Mouse (Mus musculus): ENCODE measurements around the gene Rnf19b. TPM values are rescaled to one million over a fixed set of nuclear protein-coding genes. Genes with fewer than 3 reads are reported as not detected.

The Rnf19b gene
- total RNA-seq, 1 experiment, result 66.7 TPM

GRCm38 (mm10) chr4:129120520-129121445 is 62.7 kb downstream of the Rnf19b start:
- in situ Hi-C loops (cut with MboI; ENCODE audit: low sequenced_read_pairs in 2 of 2, unreplicated experiment in 2 of 2), result no loop called here
- TF ChIP-seq CHD2 (IDR thresholded peaks at IDR 0.05; ENCODE audit: low read depth, low read length) (no peak), ZNF384 (IDR thresholded peaks at IDR 0.05; ENCODE audit: low read depth, low read length) (no peak), HCFC1 (IDR thresholded peaks at IDR 0.05; ENCODE audit: borderline replicate concordance, insufficient read depth, low read length) (no peak), ZC3H11A (IDR thresholded peaks at IDR 0.05; ENCODE audit: borderline replicate concordance, low read depth, low read length) (no peak), MAFK (IDR thresholded peaks at IDR 0.05; ENCODE audit: insufficient read depth, low read depth, low read length) (no peak)
- Histone ChIP-seq H3K27ac (ENCODE audit: insufficient read depth, low read depth, low read length, poor library complexity, severe bottlenecking) (no peak overlapping the region), H3K36me3 (ENCODE audit: control insufficient read depth, insufficient read depth, low read length, poor library complexity, severe bottlenecking) (no peaks in the 10 kb centered on the region), H3K4me3 (ENCODE audit: insufficient read depth in 1 of 2, low read depth in 1 of 2, low read length in 2 of 2, poor library complexity in 1 of 2, severe bottlenecking in 1 of 2) (peak overlapping the region; percentile 64 to 65), H3K9me3 (ENCODE audit: control insufficient read depth, insufficient read depth, low read depth, low read length) (no peaks in the 10 kb centered on the region), H3K4me1 (ENCODE audit: control insufficient read depth in 2 of 2, insufficient read depth in 2 of 2, low read length in 2 of 2, poor library complexity in 1 of 2) (peaks cover 0 to 17% of the 10 kb centered on the region in 2 experiments; a peak in 2 of 4 replicates), H3K9ac (ENCODE audit: insufficient read depth, low read depth, low read length, poor library complexity, severe bottlenecking) (no peak overlapping the region; the same call in 1 of the 2 replicates)
- peak; percentile 75 for DNase-seq (ENCODE audit: low read depth, low spot score)

- DNase-seq (ENCODE audit: low read depth, low spot score), result no peak
- H3K4me1 ChIP-seq (ENCODE audit: control insufficient read depth in 2 of 2, insufficient read depth in 2 of 2, low read length in 2 of 2, poor library complexity in 1 of 2), result peaks cover 0 to 22% of the 10 kb centered on the region in 2 experiments; a peak in 2 of 4 replicates
- TF ChIP-seq HCFC1 (IDR thresholded peaks at IDR 0.05; ENCODE audit: borderline replicate concordance, insufficient read depth, low read length), result no peak
- TF ChIP-seq ZC3H11A (IDR thresholded peaks at IDR 0.05; ENCODE audit: borderline replicate concordance, low read depth, low read length), result no peak
- TF ChIP-seq CHD2 (IDR thresholded peaks at IDR 0.05; ENCODE audit: low read depth, low read length), result no peak
- TF ChIP-seq MAFK (IDR thresholded peaks at IDR 0.05; ENCODE audit: insufficient read depth, low read depth, low read length), result no peak
- no peak for TF ChIP-seq ZNF384 (IDR thresholded peaks at IDR 0.05; ENCODE audit: low read depth, low read length)
- peak within 1 kb of the TSS; percentile 64 to 65 for H3K4me3 ChIP-seq (ENCODE audit: insufficient read depth in 1 of 2, low read depth in 1 of 2, low read length in 2 of 2, poor library complexity in 1 of 2, severe bottlenecking in 1 of 2)
- H3K27ac ChIP-seq (ENCODE audit: insufficient read depth, low read depth, low read length, poor library complexity, severe bottlenecking), result no peak within 1 kb of the TSS
- in situ Hi-C loops (cut with MboI; ENCODE audit: low sequenced_read_pairs in 2 of 2, unreplicated experiment in 2 of 2), result no loop called here
- H3K9ac ChIP-seq (ENCODE audit: insufficient read depth, low read depth, low read length, poor library complexity, severe bottlenecking), result no peak within 1 kb of the TSS; the same call in 1 of the 2 replicates
- no peaks in the 10 kb centered on the region for H3K9me3 ChIP-seq (ENCODE audit: control insufficient read depth, insufficient read depth, low read depth, low read length)
- no peaks in the 10 kb centered on the region for H3K36me3 ChIP-seq (ENCODE audit: control insufficient read depth, insufficient read depth, low read length, poor library complexity, severe bottlenecking)
Observed at GRCm38 (mm10) chr4:129121569-129122086, 63.6 kb downstream of the Rnf19b start, which contains the start of gene Hpca. TSS of gene Hpca (minus strand) at chr4:129122036.

- Histone ChIP-seq H3K4me3 (ENCODE audit: insufficient read depth in 1 of 2, low read depth in 1 of 2, low read length in 2 of 2, poor library complexity in 1 of 2, severe bottlenecking in 1 of 2) (no peak overlapping the region), H3K4me1 (ENCODE audit: control insufficient read depth in 2 of 2, insufficient read depth in 2 of 2, low read length in 2 of 2, poor library complexity in 1 of 2) (peaks cover 0 to 22% of the 10 kb centered on the region in 2 experiments; a peak in 2 of 4 replicates), H3K9ac (ENCODE audit: insufficient read depth, low read depth, low read length, poor library complexity, severe bottlenecking) (no peak overlapping the region), H3K9me3 (ENCODE audit: control insufficient read depth, insufficient read depth, low read depth, low read length) (no peaks in the 10 kb centered on the region), H3K36me3 (ENCODE audit: control insufficient read depth, insufficient read depth, low read length, poor library complexity, severe bottlenecking) (no peaks in the 10 kb centered on the region), H3K27ac (ENCODE audit: insufficient read depth, low read depth, low read length, poor library complexity, severe bottlenecking) (no peak overlapping the region)
- in situ Hi-C loops (cut with MboI; ENCODE audit: low sequenced_read_pairs in 2 of 2, unreplicated experiment in 2 of 2), result no loop called here
- no peak for DNase-seq (ENCODE audit: low read depth, low spot score)
- TF ChIP-seq HCFC1 (IDR thresholded peaks at IDR 0.05; ENCODE audit: borderline replicate concordance, insufficient read depth, low read length), result no peak
- no peak for TF ChIP-seq ZC3H11A (IDR thresholded peaks at IDR 0.05; ENCODE audit: borderline replicate concordance, low read depth, low read length)
- TF ChIP-seq ZNF384 (IDR thresholded peaks at IDR 0.05; ENCODE audit: low read depth, low read length), result no peak
- TF ChIP-seq CHD2 (IDR thresholded peaks at IDR 0.05; ENCODE audit: low read depth, low read length), result no peak
- TF ChIP-seq MAFK (IDR thresholded peaks at IDR 0.05; ENCODE audit: insufficient read depth, low read depth, low read length), result no peak
Observed at GRCm38 (mm10) chr4:129122107-129122506, 64.0 kb downstream of the Rnf19b start.

- no peaks in the 10 kb centered on the region for H3K9me3 ChIP-seq (ENCODE audit: control insufficient read depth, insufficient read depth, low read depth, low read length)
- H3K27ac ChIP-seq (ENCODE audit: insufficient read depth, low read depth, low read length, poor library complexity, severe bottlenecking), result no peak overlapping the region
- H3K4me1 ChIP-seq (ENCODE audit: control insufficient read depth in 2 of 2, insufficient read depth in 2 of 2, low read length in 2 of 2, poor library complexity in 1 of 2), result peaks cover 0 to 22% of the 10 kb centered on the region in 2 experiments; a peak in 2 of 4 replicates
- TF ChIP-seq MAFK (IDR thresholded peaks at IDR 0.05; ENCODE audit: insufficient read depth, low read depth, low read length), result no peak
- TF ChIP-seq ZNF384 (IDR thresholded peaks at IDR 0.05; ENCODE audit: low read depth, low read length), result no peak
- H3K4me3 ChIP-seq (ENCODE audit: insufficient read depth in 1 of 2, low read depth in 1 of 2, low read length in 2 of 2, poor library complexity in 1 of 2, severe bottlenecking in 1 of 2), result no peak overlapping the region
- no peak overlapping the region for H3K9ac ChIP-seq (ENCODE audit: insufficient read depth, low read depth, low read length, poor library complexity, severe bottlenecking)
- in situ Hi-C loops (cut with MboI; ENCODE audit: low sequenced_read_pairs in 2 of 2, unreplicated experiment in 2 of 2), result no loop called here
- no peaks in the 10 kb centered on the region for H3K36me3 ChIP-seq (ENCODE audit: control insufficient read depth, insufficient read depth, low read length, poor library complexity, severe bottlenecking)
- no peak for DNase-seq (ENCODE audit: low read depth, low spot score)
Observed at GRCm38 (mm10) chr4:129122719-129123118, 64.6 kb downstream of the Rnf19b start.

All from ES-E14 (cell line).